Mouse (Mus musculus) limb, embryonic 15.5 days (tissue): Measurements from ENCODE around the gene Npas3. TPM values are rescaled to one million over a fixed set of nuclear protein-coding genes. Genes with fewer than 3 reads are reported as not detected.

ENCODE experiments used
- ATAC-seq: fragments of 200-750 bp; cut with Nextera tagmentation; 2 replicates; pipeline ENCODE4 v1.8.0; 2017; ENCODE audit warnings: low read depth, moderate TSS enrichment; ENCODE audit not compliant: insufficient number of reproducible peaks, low FRiP score, low TSS enrichment
- H3K27ac ChIP-seq: fragments of 300-500 bp; sonication (generic); 2 replicates; pipeline ENCODE4 v1.5.1; 2015; ENCODE audit warnings: moderate library complexity, mild to moderate bottlenecking, inconsistent platforms
- H3K27me3 ChIP-seq: fragments of 300-500 bp; sonication (generic); 2 replicates; pipeline ENCODE4 v1.6.1; 2015; ENCODE audit warnings: inconsistent platforms
- H3K36me3 ChIP-seq: fragments of 300-500 bp; sonication (generic); 2 replicates; pipeline ENCODE4 v1.6.1; 2015; ENCODE audit warnings: inconsistent platforms
- H3K4me1 ChIP-seq: fragments of 300-500 bp; sonication (generic); 2 replicates; pipeline ENCODE4 v1.6.1; 2015; ENCODE audit warnings: inconsistent platforms
- H3K4me2 ChIP-seq: fragments of 300-500 bp; sonication (generic); 2 replicates; pipeline ENCODE4 v1.6.1; 2015; ENCODE audit warnings: mild to moderate bottlenecking, inconsistent platforms
- H3K4me3 ChIP-seq: fragments of 300-500 bp; sonication (generic); 2 replicates; pipeline ENCODE4 v1.5.1; 2015; ENCODE audit warnings: mild to moderate bottlenecking, inconsistent platforms
- H3K9ac ChIP-seq: fragments of 300-500 bp; sonication (generic); 2 replicates; pipeline ENCODE4 v1.6.1; 2015; ENCODE audit warnings: inconsistent platforms
- H3K9me3 ChIP-seq: fragments of 300-500 bp; sonication (generic); 2 replicates; pipeline ENCODE4 v1.6.1; 2016; ENCODE audit warnings: inconsistent platforms
- WGBS: fragments of 180-500 bp; shearing (Covaris S2); methylation state at CpG from one replicate; pipeline ENCODE4 v1.1.7; 2015; 5-methylcytosine and 5-hydroxymethylcytosine counted together
- polyA plus RNA-seq: library from polyadenylated mRNA; unstranded; fragments of >200 nt; fragmentation: Nextera tagmentation; extraction: Ambion mirVana; gene quantifications from 2 replicates; pipeline ENCODE4 v1.2.1, GENCODE M21; 2015

Gene Npas3
- polyA plus RNA-seq, 1 experiment from 2014 or later = 4.2 TPM

DNA sequence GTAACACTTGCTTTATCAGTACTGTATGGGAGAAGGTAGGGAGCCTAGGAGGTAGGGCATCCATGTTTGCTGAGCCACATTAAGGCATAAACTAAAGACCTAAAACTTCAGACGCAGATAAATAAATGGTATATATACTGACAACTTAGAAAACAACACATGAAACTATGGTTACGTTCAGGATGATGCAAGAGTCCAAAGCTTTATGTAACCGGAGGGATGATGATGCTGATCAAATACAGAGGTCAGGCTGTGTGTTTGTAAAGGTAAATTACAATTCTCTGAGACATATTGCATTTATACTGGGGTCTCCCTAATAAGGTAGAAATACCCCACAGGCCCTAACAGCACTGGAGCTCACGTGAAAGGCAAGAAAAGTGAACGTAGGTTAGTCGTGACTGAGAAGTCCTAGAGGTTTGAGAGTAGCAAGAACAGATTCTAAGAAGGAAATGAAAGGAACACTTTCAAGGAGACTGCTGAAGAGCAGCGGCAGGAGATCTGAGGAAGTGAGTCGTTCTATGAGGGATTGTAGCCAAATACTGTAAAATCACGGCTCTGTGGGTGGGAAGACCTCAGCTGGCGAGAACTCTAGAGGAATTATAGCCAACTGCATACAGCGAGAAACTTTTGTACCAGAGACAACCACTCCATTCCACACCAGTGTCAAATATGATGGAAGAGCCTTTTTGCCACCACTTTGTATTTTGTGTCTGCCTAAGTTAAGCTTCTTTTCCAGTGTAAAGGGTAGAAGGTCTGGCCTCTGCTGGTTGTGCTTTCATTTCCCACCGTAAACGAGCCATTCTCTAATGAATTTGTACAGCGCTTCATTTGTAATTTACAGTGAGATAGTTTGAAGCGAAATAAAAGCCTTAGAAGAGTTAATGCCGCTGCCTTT, 49.7 kb downstream of the Npas3 start:
- Histone ChIP-seq H3K27ac (peak overlapping the region; percentile 58; the same call in 1 of the 2 replicates), H3K27me3 (no peaks in the 10 kb centered on the region), H3K9ac (no peak overlapping the region), H3K9me3 (no peaks in the 10 kb centered on the region), H3K4me1 (peaks cover 12% of the 10 kb centered on the region), H3K4me2 (no peak overlapping the region), H3K36me3 (no peaks in the 10 kb centered on the region), H3K4me3 (no peak overlapping the region)
- 49% methylated on average over 16 of the region's 16 CpGs for WGBS
- ATAC-seq = no peak

DNA sequence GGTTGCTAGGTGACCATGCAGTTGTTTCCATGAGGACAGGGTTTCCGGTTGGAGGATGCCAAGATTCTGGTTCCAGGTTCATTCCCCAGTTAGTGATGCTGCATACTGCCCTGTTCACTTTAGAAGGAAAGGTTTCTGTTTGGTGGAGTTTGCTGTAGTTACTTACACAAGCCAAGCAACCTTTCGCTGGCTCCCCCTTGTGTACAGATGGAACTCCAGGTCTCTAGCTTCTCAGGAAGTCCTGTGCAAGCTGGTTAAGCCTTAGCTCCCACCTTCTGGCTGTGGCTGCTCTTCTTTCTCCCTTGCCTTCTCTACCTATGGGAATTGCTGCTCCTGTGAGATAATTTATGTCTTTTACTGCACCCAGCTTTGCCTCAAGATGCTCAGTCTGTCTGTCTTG, 52.5 kb downstream of the Npas3 start:
- Histone ChIP-seq H3K9ac (no peak overlapping the region), H3K4me3 (no peak overlapping the region), H3K4me2 (no peak overlapping the region), H3K4me1 (peaks cover 12% of the 10 kb centered on the region), H3K9me3 (no peaks in the 10 kb centered on the region), H3K27me3 (no peaks in the 10 kb centered on the region), H3K27ac (no peak overlapping the region), H3K36me3 (no peaks in the 10 kb centered on the region)
- ATAC-seq = no peak; the same call in 1 of the 2 replicates
- WGBS = 54% methylated on average over 2 of the region's 2 CpGs

DNA sequence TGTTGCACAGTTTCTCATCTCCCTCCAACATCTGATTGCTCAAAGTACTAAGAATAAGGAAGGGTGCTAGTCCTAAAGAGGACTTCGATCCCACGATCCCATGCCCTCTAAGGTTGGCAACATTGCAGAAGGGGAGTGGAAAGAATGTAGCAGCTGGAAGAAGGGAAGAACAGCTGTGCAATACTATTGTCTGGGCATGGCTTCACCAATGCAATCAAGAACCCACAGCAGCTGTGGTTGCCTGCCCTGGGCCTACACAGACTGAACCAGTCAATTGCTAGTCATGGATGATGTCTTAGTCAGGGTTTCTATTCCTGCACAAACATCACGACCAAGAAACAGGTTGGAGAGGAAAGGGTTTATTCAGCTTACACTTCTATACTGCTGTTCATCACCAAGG, 53.7 kb downstream of the Npas3 start:
- H3K27me3 ChIP-seq = no peaks in the 10 kb centered on the region
- H3K4me2 ChIP-seq = no peak overlapping the region
- no peak overlapping the region for H3K4me3 ChIP-seq
- 73% methylated on average over 3 of the region's 3 CpGs for WGBS
- ATAC-seq = no peak
- no peak overlapping the region for H3K9ac ChIP-seq
- no peaks in the 10 kb centered on the region for H3K36me3 ChIP-seq
- H3K27ac ChIP-seq = no peak overlapping the region
- H3K4me1 ChIP-seq = peaks cover 12% of the 10 kb centered on the region
- no peaks in the 10 kb centered on the region for H3K9me3 ChIP-seq

DNA sequence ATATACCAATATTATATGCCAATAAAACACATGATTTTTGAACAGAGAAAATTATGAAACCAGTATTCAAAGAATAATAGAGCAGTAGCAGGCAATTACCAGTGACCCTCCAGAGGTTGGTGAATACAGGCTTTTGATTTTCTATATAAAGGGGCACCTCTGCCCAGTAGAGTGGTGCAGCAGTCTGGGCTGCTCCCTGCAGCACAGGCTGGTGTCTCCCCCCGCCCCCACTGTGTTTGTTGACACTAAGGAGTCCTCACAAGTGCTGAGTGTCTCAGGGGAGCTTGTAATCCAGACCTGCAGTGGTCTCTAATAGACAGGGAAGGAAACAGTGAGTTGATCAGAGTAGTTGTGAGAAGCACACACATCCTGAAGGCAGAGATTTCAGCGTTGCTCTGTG, 68.2 kb downstream of the Npas3 start:
- ATAC-seq = no peak
- Histone ChIP-seq H3K36me3 (no peaks in the 10 kb centered on the region), H3K9ac (no peak overlapping the region), H3K27ac (no peak overlapping the region), H3K4me1 (peaks cover 9% of the 10 kb centered on the region), H3K4me3 (no peak overlapping the region), H3K9me3 (no peaks in the 10 kb centered on the region), H3K27me3 (no peaks in the 10 kb centered on the region), H3K4me2 (no peak overlapping the region)
- 48% methylated on average over 2 of the region's 2 CpGs for WGBS

DNA sequence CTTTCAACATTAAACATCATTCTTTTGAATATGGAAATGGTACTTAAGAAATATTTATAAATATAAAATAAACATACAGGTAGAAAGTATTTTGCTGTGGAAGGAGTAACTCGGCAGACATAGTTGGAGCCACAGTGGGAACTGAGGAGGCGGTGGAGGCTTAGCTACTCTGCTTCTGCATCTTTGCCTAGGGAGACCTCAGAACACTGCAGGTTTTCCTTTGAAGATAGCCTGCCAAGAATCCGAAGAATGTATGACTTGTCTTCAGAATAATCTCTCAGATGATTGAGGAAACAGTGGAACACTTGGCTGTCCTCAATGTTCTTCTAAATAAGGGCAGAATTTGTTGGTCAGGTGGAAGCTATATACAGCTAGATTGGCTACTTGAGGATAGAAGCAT, 69.3 kb downstream of the Npas3 start:
- 68% methylated on average over 3 of the region's 3 CpGs for WGBS
- H3K27me3 ChIP-seq = no peaks in the 10 kb centered on the region
- ATAC-seq = no peak
- no peaks in the 10 kb centered on the region for H3K36me3 ChIP-seq
- no peak overlapping the region for H3K4me2 ChIP-seq
- no peaks in the 10 kb centered on the region for H3K9me3 ChIP-seq
- H3K4me3 ChIP-seq = no peak overlapping the region
- H3K4me1 ChIP-seq = peaks cover 9% of the 10 kb centered on the region
- no peak overlapping the region for H3K27ac ChIP-seq
- no peak overlapping the region for H3K9ac ChIP-seq

DNA sequence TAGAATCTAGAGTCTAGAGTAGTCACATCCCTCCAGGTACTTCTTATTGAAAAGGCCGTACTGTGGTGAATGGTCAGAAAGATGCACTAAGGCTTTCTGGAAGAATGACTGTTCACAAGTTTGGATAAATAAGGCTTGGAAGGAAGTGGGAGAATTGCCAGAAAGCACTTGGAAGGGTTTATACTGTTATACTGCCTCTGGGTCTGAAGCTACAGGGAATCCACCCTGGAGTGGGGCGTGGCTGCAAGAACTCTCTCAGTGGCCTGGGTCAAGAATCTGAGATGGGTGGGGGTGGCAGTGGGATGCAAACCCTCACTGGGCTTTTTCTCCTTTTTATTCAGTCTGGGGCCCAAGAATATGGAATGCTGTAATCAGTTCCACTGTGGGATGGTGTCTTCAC, 72.0 kb downstream of the Npas3 start:
- Histone ChIP-seq H3K9me3 (no peaks in the 10 kb centered on the region), H3K4me1 (peaks cover 9% of the 10 kb centered on the region), H3K4me2 (no peak overlapping the region), H3K27ac (no peak overlapping the region), H3K36me3 (no peaks in the 10 kb centered on the region), H3K4me3 (no peak overlapping the region), H3K27me3 (no peaks in the 10 kb centered on the region), H3K9ac (no peak overlapping the region)
- WGBS = 58% methylated on average over 2 of the region's 2 CpGs
- no peak for ATAC-seq

DNA sequence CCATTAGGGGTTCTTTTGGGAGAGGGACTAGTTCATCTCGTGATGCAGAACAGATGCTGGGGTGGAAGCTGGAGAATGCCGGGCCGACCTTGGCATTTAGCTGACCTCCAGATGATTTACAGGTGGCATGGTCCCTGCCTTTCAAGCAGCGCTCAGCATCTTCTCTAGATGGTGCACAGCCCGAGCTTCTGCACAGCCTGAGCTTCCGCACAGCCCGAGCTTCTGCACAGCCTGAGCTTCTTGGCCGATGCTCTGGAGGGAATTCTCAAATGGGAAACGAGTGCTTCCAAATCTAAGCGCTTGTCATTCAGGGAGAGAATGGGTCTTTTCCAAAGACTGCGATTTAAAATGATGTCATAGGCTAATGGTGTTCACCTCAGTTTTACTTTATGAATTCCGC, 72.5 kb downstream of the Npas3 start:
- Histone ChIP-seq H3K27ac (no peak overlapping the region), H3K27me3 (no peaks in the 10 kb centered on the region), H3K4me2 (no peak overlapping the region), H3K4me1 (peaks cover 9% of the 10 kb centered on the region), H3K9ac (no peak overlapping the region), H3K4me3 (no peak overlapping the region), H3K9me3 (no peaks in the 10 kb centered on the region), H3K36me3 (no peaks in the 10 kb centered on the region)
- ATAC-seq = no peak
- 56% methylated on average over 12 of the region's 12 CpGs for WGBS

DNA sequence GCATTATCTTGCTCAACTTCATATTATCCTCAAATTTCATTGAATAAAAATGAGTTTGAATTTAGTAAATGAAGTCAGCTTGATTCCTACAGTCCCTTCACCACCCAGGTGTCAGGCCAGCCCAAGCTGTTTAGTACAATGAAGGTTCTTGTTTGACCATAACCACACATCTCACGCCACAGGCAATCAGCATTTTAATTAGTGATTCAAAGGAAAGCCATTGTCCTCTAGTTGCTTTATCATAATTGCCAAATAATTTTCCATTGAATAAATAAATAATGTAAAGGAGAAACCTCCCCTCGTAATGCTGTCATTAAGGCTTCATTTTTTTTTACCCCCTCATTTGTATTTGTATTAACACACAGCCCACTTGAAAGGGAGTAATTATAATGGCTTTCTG, 73.5 kb downstream of the Npas3 start:
- Histone ChIP-seq H3K4me3 (no peak overlapping the region), H3K27ac (no peak overlapping the region), H3K27me3 (no peaks in the 10 kb centered on the region), H3K4me2 (no peak overlapping the region), H3K36me3 (no peaks in the 10 kb centered on the region), H3K9ac (no peak overlapping the region), H3K9me3 (no peaks in the 10 kb centered on the region), H3K4me1 (peaks cover 9% of the 10 kb centered on the region)
- 88% methylated on average over 2 of the region's 2 CpGs for WGBS
- no peak for ATAC-seq

DNA sequence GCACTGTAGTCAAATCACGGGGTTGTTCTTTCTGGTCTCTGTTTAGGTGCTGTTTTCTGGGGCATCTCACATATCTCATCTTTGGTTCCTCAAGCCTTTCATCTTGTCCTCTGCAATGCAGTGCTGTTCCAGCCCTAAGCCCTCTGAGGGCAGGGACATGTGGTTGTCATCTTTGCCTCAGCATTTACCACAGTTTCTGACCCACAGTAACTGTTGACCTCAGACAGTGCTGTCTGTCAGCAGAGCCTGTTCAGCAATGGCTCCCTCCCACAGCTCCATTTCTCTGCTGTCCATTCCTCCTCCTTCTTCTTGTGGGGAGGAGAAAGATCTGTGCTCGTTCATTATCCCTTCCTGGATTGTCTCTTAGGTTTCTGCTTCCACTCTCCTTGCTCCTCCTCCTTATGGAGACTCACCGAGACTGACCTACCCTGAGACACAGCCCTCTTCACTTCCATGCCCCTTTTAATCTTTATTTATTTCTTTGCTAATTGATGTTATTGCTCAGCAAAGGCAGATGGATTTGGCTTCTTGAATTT, 79.2 kb downstream of the Npas3 start:
- no peak for ATAC-seq
- H3K27me3 ChIP-seq = no peaks in the 10 kb centered on the region
- peaks cover 16% of the 10 kb centered on the region for H3K4me1 ChIP-seq
- H3K27ac ChIP-seq = peak overlapping the region; percentile 67
- peak overlapping the region; percentile 26; the same call in 1 of the 2 replicates for H3K4me2 ChIP-seq
- no peak overlapping the region for H3K4me3 ChIP-seq
- H3K9me3 ChIP-seq = no peaks in the 10 kb centered on the region
- no peak overlapping the region for H3K9ac ChIP-seq
- 37% methylated on average over 3 of the region's 3 CpGs for WGBS
- no peaks in the 10 kb centered on the region for H3K36me3 ChIP-seq

DNA sequence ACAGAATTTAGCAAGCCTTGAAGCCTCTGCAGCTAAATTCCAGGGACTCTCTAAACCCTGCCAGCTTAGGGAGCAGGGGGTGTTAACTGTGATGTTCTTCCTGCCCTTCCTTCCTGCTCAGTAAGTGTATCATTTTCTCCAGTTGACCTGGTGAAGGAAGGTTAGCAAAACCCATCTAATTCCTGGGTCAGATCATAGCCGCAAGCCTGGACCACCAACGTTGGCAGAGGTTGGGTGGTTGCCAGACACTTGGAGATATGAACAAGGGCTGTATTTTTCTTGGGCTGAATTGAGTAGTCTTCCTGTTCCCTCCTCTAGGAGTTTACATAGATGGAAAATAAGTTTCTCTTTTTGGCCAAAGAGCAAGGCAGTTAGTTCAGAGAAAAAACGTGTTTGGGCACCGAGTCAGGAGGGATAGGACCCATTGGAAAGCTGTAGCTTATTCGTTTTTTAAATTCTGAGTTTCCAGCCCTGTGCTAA, 79.8 kb downstream of the Npas3 start:
- H3K27me3 ChIP-seq = no peaks in the 10 kb centered on the region
- peaks cover 16% of the 10 kb centered on the region for H3K4me1 ChIP-seq
- WGBS = 11% methylated on average over 5 of the region's 5 CpGs
- H3K36me3 ChIP-seq = no peaks in the 10 kb centered on the region
- no peaks in the 10 kb centered on the region for H3K9me3 ChIP-seq
- H3K27ac ChIP-seq = peak overlapping the region; percentile 67
- peak overlapping the region; percentile 26 for H3K4me2 ChIP-seq
- H3K9ac ChIP-seq = no peak overlapping the region
- no peak overlapping the region for H3K4me3 ChIP-seq
- ATAC-seq = peak; percentile 76

DNA sequence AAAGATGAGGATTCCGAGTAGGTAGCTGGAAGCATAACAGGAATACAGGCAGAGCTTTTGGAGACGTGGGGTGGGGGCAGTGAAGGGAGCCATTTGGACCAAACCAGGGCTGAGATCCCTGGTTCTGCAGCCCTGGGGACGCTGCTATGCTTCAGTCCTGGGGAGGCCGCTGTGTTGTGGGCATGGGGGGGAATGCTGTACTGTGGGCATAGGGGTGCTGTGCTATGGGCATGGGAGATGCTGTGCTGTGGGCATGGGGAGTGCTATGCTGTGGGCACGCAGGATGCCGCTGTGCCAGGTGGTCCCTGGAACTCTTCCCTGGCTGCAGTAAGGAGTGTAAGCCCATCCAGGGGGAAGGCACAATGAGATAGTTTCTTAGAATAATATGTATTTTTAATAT, 81.7 kb downstream of the Npas3 start:
- 81% methylated on average over 6 of the region's 6 CpGs for WGBS
- Histone ChIP-seq H3K4me1 (peaks cover 16% of the 10 kb centered on the region), H3K4me2 (no peak overlapping the region), H3K9ac (no peak overlapping the region), H3K36me3 (no peaks in the 10 kb centered on the region), H3K27ac (no peak overlapping the region), H3K27me3 (no peaks in the 10 kb centered on the region), H3K4me3 (no peak overlapping the region), H3K9me3 (no peaks in the 10 kb centered on the region)
- ATAC-seq = no peak

DNA sequence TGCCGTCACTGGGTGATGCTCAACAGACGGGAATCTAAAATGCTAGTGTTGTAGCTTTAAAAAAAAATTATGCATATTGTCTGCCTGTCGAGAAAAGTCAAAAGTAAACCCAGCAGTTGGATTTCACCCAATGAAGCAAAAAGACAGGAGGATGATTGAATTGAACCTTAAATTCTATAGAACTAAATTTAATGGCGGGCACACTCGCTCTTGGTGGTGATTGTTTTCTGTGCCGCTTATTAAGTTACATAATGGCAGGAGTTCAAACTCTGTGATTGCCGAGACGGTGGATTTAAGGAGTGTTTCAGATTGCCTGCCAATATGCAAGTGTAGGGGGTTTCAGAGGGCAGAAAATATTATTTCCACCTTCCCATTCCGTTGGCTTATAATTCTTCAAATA, 82.9 kb downstream of the Npas3 start:
- Histone ChIP-seq H3K4me2 (no peak overlapping the region), H3K9me3 (no peaks in the 10 kb centered on the region), H3K4me1 (peaks cover 16% of the 10 kb centered on the region), H3K27me3 (no peaks in the 10 kb centered on the region), H3K9ac (no peak overlapping the region), H3K27ac (no peak overlapping the region), H3K36me3 (no peaks in the 10 kb centered on the region), H3K4me3 (no peak overlapping the region)
- ATAC-seq = no peak
- 50% methylated on average over 9 of the region's 9 CpGs for WGBS
